Mouse (Mus musculus) embryonic facial prominence, embryonic 14.5 days (tissue): ENCODE measurements around the gene Fras1. TPM values are rescaled to one million over a fixed set of nuclear protein-coding genes. Genes with fewer than 3 reads are reported as not detected.

Experiments used
- ATAC-seq: fragments of 200-750 bp; cut with Nextera tagmentation; 2 replicates; pipeline ENCODE4 v1.8.0; 2017; ENCODE audit warnings: low read depth, moderate number of reproducible peaks, moderate TSS enrichment
- DNase-seq: peaks from one replicate; pipeline ENCODE4 v3.0.0-alpha.2; 2015; ENCODE audit warnings: low spot score
- H3K27ac ChIP-seq: fragments of 300-500 bp; sonication (generic); replicated peaks from 2 replicates; pipeline ENCODE4 v1.5.1; 2014; ENCODE audit warnings: low read depth, mild to moderate bottlenecking, low read length, moderate library complexity
- H3K27me3 ChIP-seq: fragments of 300-500 bp; sonication (generic); replicated peaks from 2 replicates; pipeline ENCODE4 v1.6.1; 2014; ENCODE audit warnings: low read length; ENCODE audit not compliant: control insufficient read depth, insufficient read depth
- H3K36me3 ChIP-seq: fragments of 300-500 bp; sonication (generic); 2 replicates; pipeline ENCODE4 v1.6.1; 2014; ENCODE audit warnings: low read length, mixed read lengths; ENCODE audit not compliant: control insufficient read depth, insufficient read depth
- H3K4me1 ChIP-seq: fragments of 300-500 bp; sonication (generic); 2 replicates; pipeline ENCODE4 v1.6.1; 2014; ENCODE audit warnings: antibody characterized with exemption, low read length; ENCODE audit not compliant: control insufficient read depth, insufficient read depth
- H3K4me2 ChIP-seq: fragments of 300-500 bp; sonication (generic); 2 replicates; pipeline ENCODE4 v1.6.1; 2014; ENCODE audit warnings: low read depth, mild to moderate bottlenecking, low read length, moderate library complexity, mixed read lengths
- H3K4me3 ChIP-seq: fragments of 300-500 bp; sonication (generic); 2 replicates; pipeline ENCODE4 v1.5.1; 2014; ENCODE audit warnings: low read depth, mild to moderate bottlenecking, low read length
- H3K9ac ChIP-seq: fragments of 300-500 bp; sonication (generic); 2 replicates; pipeline ENCODE4 v1.6.1; 2014; ENCODE audit warnings: low read depth, mild to moderate bottlenecking, low read length, moderate library complexity, mixed read lengths
- H3K9me3 ChIP-seq: fragments of 300-500 bp; sonication (generic); 2 replicates; pipeline ENCODE4 v1.6.1; 2016; ENCODE audit warnings: low read length; ENCODE audit not compliant: control insufficient read depth
- WGBS: fragments of 180-500 bp; shearing (Covaris S2); extraction: QIAGEN DNeasy Blood & Tissue Kit; methylation state at CpG from one replicate; pipeline ENCODE4 v1.1.7; 2014; 5-methylcytosine and 5-hydroxymethylcytosine counted together
- polyA plus RNA-seq: library from polyadenylated mRNA; unstranded; fragments of >200 nt; fragmentation: Nextera tagmentation; extraction: Ambion mirVana; gene quantifications from 2 replicates; pipeline ENCODE4 v1.2.1, GENCODE M21; 2014

The Fras1 gene
- 19.2 and 22.0 TPM in 2 replicates for polyA plus RNA-seq

- Histone ChIP-seq H3K4me1 (peaks cover 4% of the 10 kb centered on the region), H3K9ac (peak within 1 kb of the TSS; percentile 69), H3K4me2 (peak within 1 kb of the TSS; percentile 78), H3K9me3 (no peaks in the 10 kb centered on the region), H3K27ac (peak within 1 kb of the TSS; percentile 79), H3K27me3 (no peaks in the 10 kb centered on the region), H3K4me3 (peak within 1 kb of the TSS; percentile 69), H3K36me3 (no peaks in the 10 kb centered on the region)
- DNase-seq, result peak; percentile 85
- peak; percentile 51 for ATAC-seq
- 1% methylated on average over 16 of the region's 16 CpGs for WGBS
These were observed at the start of gene Fras1 for GRCm38 (mm10) chr5:96373567-96373985. Gene Fras1 (plus strand): TSS chr5:96373955.

- Histone ChIP-seq H3K9me3 (no peaks in the 10 kb centered on the region), H3K9ac (no peak overlapping the region), H3K4me1 (no peaks in the 10 kb centered on the region), H3K27me3 (no peaks in the 10 kb centered on the region), H3K4me3 (no peak overlapping the region), H3K4me2 (no peak overlapping the region), H3K36me3 (no peaks in the 10 kb centered on the region), H3K27ac (no peak overlapping the region)
- 81% methylated on average over 25 of the region's 25 CpGs for WGBS
- ATAC-seq (no peak), DNase-seq (peak; percentile 38)
These were observed 42.6 kb upstream of the Fras1 start for GRCm38 (mm10) chr5:96331048-96331737.

- no peak for DNase-seq
- H3K9ac ChIP-seq, result no peak overlapping the region
These were observed 42.1 kb upstream of the Fras1 start for GRCm38 (mm10) chr5:96331738-96332070.

GRCm38 (mm10) chr5:96333963-96334362, 39.8 kb upstream of the Fras1 start:
- Histone ChIP-seq H3K27ac (no peak overlapping the region), H3K4me1 (no peaks in the 10 kb centered on the region), H3K4me3 (no peak overlapping the region), H3K4me2 (no peak overlapping the region), H3K27me3 (no peaks in the 10 kb centered on the region), H3K36me3 (no peaks in the 10 kb centered on the region), H3K9me3 (no peaks in the 10 kb centered on the region), H3K9ac (no peak overlapping the region)
- ATAC-seq (no peak), DNase-seq (peak; percentile 45)
- 68% methylated on average over 3 of the region's 3 CpGs for WGBS

More at GRCm38 (mm10) chr5:96331738-96332070, 42.1 kb upstream of the Fras1 start:
- Histone ChIP-seq H3K4me1 (no peaks in the 10 kb centered on the region), H3K9me3 (no peaks in the 10 kb centered on the region), H3K4me3 (no peak overlapping the region), H3K27ac (no peak overlapping the region), H3K4me2 (no peak overlapping the region), H3K27me3 (no peaks in the 10 kb centered on the region), H3K36me3 (no peaks in the 10 kb centered on the region)
- WGBS, result 60% methylated on average over 5 of the region's 5 CpGs
- no peak for ATAC-seq

GRCm38 (mm10) chr5:96340564-96340963, 33.2 kb upstream of the Fras1 start:
- Histone ChIP-seq H3K36me3 (no peaks in the 10 kb centered on the region), H3K4me2 (no peak overlapping the region), H3K9ac (no peak overlapping the region), H3K9me3 (0 out of 2 replicates have a peak, but pooled peaks cover 3% of the 10 kb centered on the region), H3K27me3 (no peaks in the 10 kb centered on the region), H3K27ac (no peak overlapping the region), H3K4me1 (no peaks in the 10 kb centered on the region), H3K4me3 (no peak overlapping the region)
- DNase-seq (no peak), ATAC-seq (no peak)
- 83% methylated on average over 6 of the region's 6 CpGs for WGBS

GRCm38 (mm10) chr5:96344983-96345382, 28.8 kb upstream of the Fras1 start:
- Histone ChIP-seq H3K4me2 (no peak overlapping the region), H3K27ac (no peak overlapping the region), H3K4me1 (no peaks in the 10 kb centered on the region), H3K27me3 (no peaks in the 10 kb centered on the region), H3K9ac (no peak overlapping the region), H3K9me3 (0 out of 2 replicates have a peak, but pooled peaks cover 3% of the 10 kb centered on the region), H3K36me3 (no peaks in the 10 kb centered on the region), H3K4me3 (no peak overlapping the region)
- ATAC-seq, result peak; percentile 74; the same call in 1 of the 2 replicates
- peak; percentile 20 for DNase-seq
- 26% methylated on average over 2 of the region's 2 CpGs for WGBS

- Histone ChIP-seq H3K27ac (no peak overlapping the region), H3K27me3 (no peaks in the 10 kb centered on the region), H3K4me2 (no peak overlapping the region), H3K36me3 (no peaks in the 10 kb centered on the region), H3K4me3 (no peak overlapping the region), H3K4me1 (no peaks in the 10 kb centered on the region), H3K9ac (no peak overlapping the region), H3K9me3 (no peaks in the 10 kb centered on the region)
- no peak for ATAC-seq
- DNase-seq, result no peak
These were observed 21.8 kb upstream of the Fras1 start for GRCm38 (mm10) chr5:96351963-96352362.

- no peak overlapping the region for H3K4me3 ChIP-seq
- 60% methylated on average over 4 of the region's 4 CpGs for WGBS
- H3K36me3 ChIP-seq, result no peaks in the 10 kb centered on the region
- DNase-seq (no peak), ATAC-seq (peak; percentile 44; the same call in 1 of the 2 replicates)
- H3K4me2 ChIP-seq, result no peak overlapping the region
- no peaks in the 10 kb centered on the region for H3K4me1 ChIP-seq
- H3K27me3 ChIP-seq, result no peaks in the 10 kb centered on the region
- H3K9me3 ChIP-seq, result no peaks in the 10 kb centered on the region
- H3K27ac ChIP-seq, result no peak overlapping the region
- H3K9ac ChIP-seq, result no peak overlapping the region
These were observed 9.8 kb upstream of the Fras1 start for GRCm38 (mm10) chr5:96363950-96364349.

GRCm38 (mm10) chr5:96365590-96365989, 8.2 kb upstream of the Fras1 start:
- Histone ChIP-seq H3K4me3 (no peak overlapping the region), H3K27ac (no peak overlapping the region), H3K4me1 (no peaks in the 10 kb centered on the region), H3K36me3 (no peaks in the 10 kb centered on the region), H3K9ac (no peak overlapping the region), H3K4me2 (no peak overlapping the region), H3K9me3 (no peaks in the 10 kb centered on the region), H3K27me3 (no peaks in the 10 kb centered on the region)
- 78% methylated on average over 5 of the region's 5 CpGs for WGBS
- ATAC-seq (no peak), DNase-seq (no peak)
